Mouse (Mus musculus): Measurements from ENCODE around the gene Vac14.

Vac14 gene

DNA sequence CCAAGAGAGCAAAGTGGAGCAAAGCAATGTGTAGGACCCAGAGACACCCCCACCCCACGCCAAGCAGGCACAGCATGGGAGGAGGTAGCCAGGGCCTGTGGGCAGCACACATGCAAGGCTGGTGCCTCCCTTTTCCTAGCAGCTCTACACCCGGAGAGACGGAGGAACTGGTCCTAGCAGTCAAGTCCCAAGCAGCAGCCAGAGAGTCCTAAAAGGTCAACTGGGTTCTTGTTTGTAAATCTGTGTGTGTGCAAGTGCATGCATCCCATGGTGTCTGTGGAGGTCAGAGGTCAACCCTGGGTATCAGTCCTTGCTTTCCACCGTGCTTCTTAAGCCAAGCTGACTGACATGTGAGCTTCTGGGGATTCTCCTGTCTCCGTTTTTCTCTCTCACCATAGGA, 75.8 kb downstream of the Vac14 start:
- DNase-seq = no peak

DNA sequence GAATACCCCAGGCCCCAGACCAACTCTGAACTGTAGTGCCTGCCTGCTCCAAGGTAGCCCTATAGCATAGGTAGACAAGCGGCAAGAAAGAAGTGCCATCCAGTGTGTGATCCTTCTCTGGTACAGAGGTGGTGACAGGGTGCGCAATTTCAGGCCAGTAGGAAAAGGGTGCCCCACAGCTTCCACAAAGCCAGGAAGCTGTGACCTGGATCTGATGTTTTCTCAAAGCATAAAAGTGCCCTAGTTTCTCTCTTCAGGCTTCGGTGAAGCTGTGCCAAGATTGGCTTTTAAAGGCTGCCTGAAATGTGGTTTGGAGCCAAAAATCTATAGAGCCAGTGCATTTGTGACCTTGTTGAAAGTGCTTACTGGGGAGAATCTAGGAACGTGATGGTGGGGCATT, 76.4 kb downstream of the Vac14 start:
- DNase-seq = no peak

GRCm38 (mm10) chr8:110695431-110695830, 77.0 kb downstream of the Vac14 start:
- no peak for DNase-seq

- no peak for DNase-seq
Measured at GRCm38 (mm10) chr8:110696051-110696450, 77.7 kb downstream of the Vac14 start.

- no peak for DNase-seq
Measured at GRCm38 (mm10) chr8:110697571-110697970, 79.2 kb downstream of the Vac14 start.

DNA sequence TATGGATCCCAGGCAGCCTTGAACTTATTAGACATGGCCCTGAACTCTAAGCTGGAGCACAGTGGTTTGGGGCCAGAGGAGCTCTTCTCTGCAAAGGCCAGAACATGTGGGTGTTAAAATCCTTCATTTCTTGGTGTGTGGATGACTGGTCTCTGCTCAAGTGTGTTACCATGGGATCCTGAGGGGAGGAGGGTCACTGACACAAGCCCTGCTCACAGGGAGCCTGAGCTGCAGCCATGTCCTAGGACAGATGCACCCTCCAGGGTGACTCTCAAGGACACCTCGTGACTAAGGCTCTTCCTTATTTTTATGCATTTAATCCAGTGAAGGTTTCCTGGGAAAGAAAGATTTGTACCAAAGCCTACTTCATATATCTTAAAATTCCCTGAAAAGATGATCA, 79.7 kb downstream of the Vac14 start:
- DNase-seq = no peak

GRCm38 (mm10) chr8:110699501-110699900, 81.1 kb downstream of the Vac14 start:
- no peak for DNase-seq

DNA sequence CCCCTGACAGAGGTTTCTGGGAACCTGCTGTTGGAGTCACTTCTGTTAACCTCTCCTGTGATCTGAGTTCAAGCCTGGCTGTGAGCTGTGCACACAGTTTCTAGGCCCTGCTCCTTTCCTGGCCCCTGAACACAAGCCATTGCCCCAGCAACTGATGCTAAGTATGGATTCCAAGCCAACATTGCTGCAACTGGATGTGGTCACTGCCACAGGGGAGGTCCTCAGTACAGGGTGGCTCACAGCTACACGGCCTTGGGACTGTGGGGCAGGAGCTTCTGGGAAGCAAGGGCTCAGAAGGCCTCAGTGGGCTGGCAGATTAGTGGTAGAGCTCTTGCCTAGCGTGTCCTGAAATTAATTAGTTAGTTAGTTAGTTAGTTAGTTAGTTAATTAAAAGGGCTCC, 82.2 kb downstream of the Vac14 start:
- no peak for DNase-seq

- no peak for DNase-seq
Measured at GRCm38 (mm10) chr8:110702636-110703459, 84.5 kb downstream of the Vac14 start.

- DNase-seq = no peak
Measured at GRCm38 (mm10) chr8:110703460-110704061, 85.2 kb downstream of the Vac14 start.

DNA sequence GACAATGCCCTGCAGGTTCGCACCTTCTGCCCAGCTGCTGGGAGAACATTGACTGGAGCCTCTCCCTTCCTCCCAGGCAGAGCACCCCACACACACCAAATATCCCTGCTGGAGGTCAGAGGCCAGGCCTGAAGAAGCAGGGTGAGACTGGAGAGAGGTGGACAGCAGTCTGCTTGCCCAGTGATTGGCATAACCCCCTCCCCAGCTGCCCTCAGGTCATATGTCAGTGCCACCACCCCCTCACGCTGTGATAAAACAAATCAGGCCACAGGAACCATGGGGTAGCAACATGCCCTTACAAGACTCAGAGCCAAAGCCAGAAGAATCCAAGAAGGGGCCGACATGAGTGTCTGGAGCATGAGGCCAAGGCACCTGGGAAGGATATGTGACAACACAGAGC, 85.7 kb downstream of the Vac14 start:
- no peak for DNase-seq

GRCm38 (mm10) chr8:110705391-110706287, 87.3 kb downstream of the Vac14 start:
- DNase-seq = no peak

GRCm38 (mm10) chr8:110706288-110706870, 88.0 kb downstream of the Vac14 start:
- no peak for DNase-seq

GRCm38 (mm10) chr8:110708429-110708828, 90.0 kb downstream of the Vac14 start:
- DNase-seq = no peak

DNA sequence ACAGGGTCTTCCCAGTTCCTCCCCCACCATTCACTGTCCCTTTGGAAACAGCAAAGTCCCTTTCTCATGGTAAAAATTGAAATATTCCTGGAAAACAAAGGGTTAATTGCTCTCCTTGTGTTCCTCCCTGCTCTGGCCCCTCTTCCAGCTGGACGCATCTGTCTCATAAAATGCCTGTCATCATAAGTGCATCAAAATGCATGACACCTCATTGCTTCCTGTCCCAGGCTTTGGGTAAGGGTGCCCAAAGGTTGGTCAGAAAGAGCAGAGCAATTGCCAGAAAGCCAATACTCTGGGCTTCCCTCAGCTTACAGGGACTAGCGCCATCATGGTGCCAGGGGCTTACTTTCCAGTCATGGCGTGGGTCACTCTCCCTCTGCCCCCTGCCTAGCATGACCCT, 92.2 kb downstream of the Vac14 start:
- no peak for DNase-seq

- no peak for DNase-seq
Measured at GRCm38 (mm10) chr8:110711271-110711934, 93.0 kb downstream of the Vac14 start.

- no peak for DNase-seq
Measured at GRCm38 (mm10) chr8:110713073-110713472, 94.7 kb downstream of the Vac14 start.

GRCm38 (mm10) chr8:110714827-110715519, 96.6 kb downstream of the Vac14 start:
- no peak for DNase-seq

GRCm38 (mm10) chr8:110716075-110716474, 97.7 kb downstream of the Vac14 start:
- no peak for DNase-seq

DNA sequence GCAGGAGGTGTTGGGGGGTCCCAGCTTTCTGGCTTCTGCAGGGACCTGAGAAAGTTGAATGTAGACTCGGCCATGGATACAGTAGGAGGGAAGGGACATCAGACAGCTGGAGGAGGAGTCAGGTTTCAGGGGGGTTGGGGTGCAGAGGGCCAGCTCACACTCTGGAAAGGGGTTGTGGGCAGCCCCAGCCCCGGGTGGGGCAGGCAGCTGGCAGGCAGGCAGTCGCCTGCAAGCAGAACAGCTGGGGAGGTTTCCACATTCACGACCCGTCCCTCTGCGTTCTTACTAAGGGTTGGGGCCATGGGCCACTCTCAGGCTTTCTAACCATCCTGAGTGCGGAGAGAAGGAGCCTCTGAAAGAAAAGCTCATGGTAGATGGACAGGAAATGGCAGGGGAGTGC, 98.7 kb downstream of the Vac14 start:
- no peak for DNase-seq

- no peak for DNase-seq
Measured at GRCm38 (mm10) chr8:110718209-110718968, 100.0 kb downstream of the Vac14 start.

Measured in thymus, adult 18-20 months (tissue).